Mouse (Mus musculus) CD4-positive, CD25-positive, alpha-beta regulatory T cell (primary cell): Measurements from ENCODE around the gene Lpgat1. TPM values are rescaled to one million over a fixed set of nuclear protein-coding genes. Genes with fewer than 3 reads are reported as not detected.

Source experiments
- polyA plus RNA-seq: library from polyadenylated mRNA; unstranded; fragments of 100-300 nt; shearing (Covaris generic); gene quantifications from one replicate; pipeline ENCODE4 v1.2.1, GENCODE M21; 2017

The Lpgat1 gene
- 17.1 TPM for polyA plus RNA-seq

GRCm38 (mm10) chr1:191717601-191718498 lies at the start of gene Lpgat1:
Gene Lpgat1, plus strand, starts transcription at chr1:191717834.

GRCm38 (mm10) chr1:191821326-191822091 lies 103.9 kb downstream of the Lpgat1 start, which contains the start of gene Nek2:
Gene Nek2, plus strand, starts transcription at chr1:191821444.

Other genes with a start within 250 kb of the Lpgat1 start
- gene Dtl, start 142.3 kb upstream of the Lpgat1 start, polyA plus RNA-seq = 6.2 TPM
- gene Ints7, start 142.2 kb upstream of the Lpgat1 start, polyA plus RNA-seq = 45.3 TPM
- gene Nek2, start 103.6 kb downstream of the Lpgat1 start, polyA plus RNA-seq = 1.5 TPM
- gene Slc30a1, start 188.9 kb downstream of the Lpgat1 start, polyA plus RNA-seq = 9.9 TPM